Mouse (Mus musculus): ENCODE data around the gene Tmem28. TPM values are rescaled to one million over a fixed set of nuclear protein-coding genes. Genes with fewer than 3 reads are reported as not detected.

Gene Tmem28
- polyA plus RNA-seq, 1 experiment from 2014 or later, result not detected

GRCm38 (mm10) chrX:99873259-99873919, 52.6 kb downstream of the Tmem28 start:
- peak overlapping the region; percentile 61 for H3K27ac ChIP-seq

GRCm38 (mm10) chrX:99873920-99874296, 53.1 kb downstream of the Tmem28 start:
- H3K4me2 ChIP-seq, result no peak overlapping the region
- no peaks in the 10 kb centered on the region for H3K36me3 ChIP-seq
- H3K27ac ChIP-seq, result peak overlapping the region; percentile 61
- H3K9me3 ChIP-seq, result no peaks in the 10 kb centered on the region
- ATAC-seq (ENCODE audit: borderline replicate concordance, extremely low read depth, low FRiP score, low TSS enrichment), result peak; percentile 80
- 23% methylated on average over 4 of the region's 4 CpGs for WGBS
- H3K4me3 ChIP-seq, result no peak overlapping the region
- H3K9ac ChIP-seq, result no peak overlapping the region
- H3K4me1 ChIP-seq, result 0 out of 2 replicates have a peak, but pooled peaks cover 4% of the 10 kb centered on the region
- no peaks in the 10 kb centered on the region for H3K27me3 ChIP-seq

More at GRCm38 (mm10) chrX:99873259-99873919, 52.6 kb downstream of the Tmem28 start:
- Histone ChIP-seq H3K4me2 (no peak overlapping the region), H3K9me3 (no peaks in the 10 kb centered on the region), H3K4me3 (no peak overlapping the region), H3K36me3 (no peaks in the 10 kb centered on the region), H3K27me3 (0 out of 2 replicates have a peak, but pooled peaks cover under 1% of the 10 kb centered on the region), H3K9ac (no peak overlapping the region), H3K4me1 (0 out of 2 replicates have a peak, but pooled peaks cover 4% of the 10 kb centered on the region)
- WGBS, result 44% methylated on average over 2 of the region's 2 CpGs
- peak; percentile 79 for ATAC-seq (ENCODE audit: borderline replicate concordance, extremely low read depth, low FRiP score, low TSS enrichment)

DNA sequence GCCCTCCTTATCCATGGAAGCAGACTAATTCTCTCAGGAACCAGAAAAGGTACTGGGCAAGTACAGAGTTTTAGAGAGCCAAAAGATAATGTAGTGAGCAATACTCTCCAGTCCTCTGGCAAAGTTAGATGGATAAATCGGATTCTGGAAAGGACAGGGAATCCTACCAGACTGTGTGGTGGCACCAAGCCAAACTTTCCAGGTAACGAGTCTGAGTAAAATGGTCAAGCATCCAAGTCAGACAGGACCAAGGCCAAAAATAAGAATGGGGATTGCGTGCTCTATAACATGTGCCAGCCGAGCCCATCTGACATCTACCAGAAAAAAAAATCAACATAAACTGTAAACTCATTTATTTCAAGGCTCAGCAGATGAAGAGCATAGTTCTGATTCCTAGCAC, 56.0 kb downstream of the Tmem28 start:
- Histone ChIP-seq H3K27ac (no peak overlapping the region), H3K4me3 (no peak overlapping the region), H3K27me3 (no peaks in the 10 kb centered on the region), H3K4me1 (0 out of 2 replicates have a peak, but pooled peaks cover 4% of the 10 kb centered on the region), H3K4me2 (no peak overlapping the region), H3K9ac (no peak overlapping the region), H3K36me3 (no peaks in the 10 kb centered on the region), H3K9me3 (no peaks in the 10 kb centered on the region)
- no peak for ATAC-seq (ENCODE audit: borderline replicate concordance, extremely low read depth, low FRiP score, low TSS enrichment)
- WGBS, result 59% methylated on average over 4 of the region's 4 CpGs

GRCm38 (mm10) chrX:99883396-99883795, 62.6 kb downstream of the Tmem28 start:
- no peak overlapping the region for H3K4me3 ChIP-seq
- H3K27ac ChIP-seq, result no peak overlapping the region
- WGBS, result 52% methylated on average over 2 of the region's 2 CpGs
- 0 out of 2 replicates have a peak, but pooled peaks cover 3% of the 10 kb centered on the region for H3K27me3 ChIP-seq
- H3K4me2 ChIP-seq, result no peak overlapping the region
- ATAC-seq (ENCODE audit: borderline replicate concordance, extremely low read depth, low FRiP score, low TSS enrichment), result no peak
- no peaks in the 10 kb centered on the region for H3K9me3 ChIP-seq
- no peak overlapping the region for H3K9ac ChIP-seq
- no peaks in the 10 kb centered on the region for H3K36me3 ChIP-seq
- no peaks in the 10 kb centered on the region for H3K4me1 ChIP-seq

Other genes with a start within 250 kb of the Tmem28 start
- 1.9 and 2.3 TPM in 2 replicates for gene Eda, start 154.6 kb downstream of the Tmem28 start, polyA plus RNA-seq (2015; fragmentation: Nextera tagmentation; extraction: Ambion mirVana)

Data from lung, embryonic 15.5 days (tissue).